Mouse (Mus musculus) midbrain, embryonic 16.5 days (tissue): ENCODE data around the gene Alpk3. TPM values are rescaled to one million over a fixed set of nuclear protein-coding genes. Genes with fewer than 3 reads are reported as not detected.
"Not testable (repeated sequence)": the region's sequence is repeated elsewhere in the genome, so short reads cannot be mapped to it uniquely, and the experiment has no call there.

ENCODE experiments used
- ATAC-seq: fragments of 200-750 bp; cut with Nextera tagmentation; 2 replicates; pipeline ENCODE4 v1.8.0; 2017; ENCODE audit warnings: moderate TSS enrichment
- H3K27ac ChIP-seq: fragments of 300-500 bp; sonication (generic); 2 replicates; pipeline ENCODE4 v1.5.1; 2014; ENCODE audit warnings: mild to moderate bottlenecking, low read length, mixed read lengths
- H3K27me3 ChIP-seq: fragments of 300-500 bp; sonication (generic); 2 replicates; pipeline ENCODE4 v1.6.1; 2014; ENCODE audit warnings: low read depth, low read length, mixed read lengths; ENCODE audit not compliant: control insufficient read depth, insufficient read depth
- H3K36me3 ChIP-seq: fragments of 300-500 bp; sonication (generic); 2 replicates; pipeline ENCODE4 v1.6.1; 2014; ENCODE audit warnings: mild to moderate bottlenecking, low read length, moderate library complexity, mixed read lengths; ENCODE audit not compliant: control insufficient read depth, insufficient read depth
- H3K4me1 ChIP-seq: fragments of 300-500 bp; sonication (generic); 2 replicates; pipeline ENCODE4 v1.6.1; 2014; ENCODE audit warnings: mild to moderate bottlenecking, low read length, mixed read lengths; ENCODE audit not compliant: control insufficient read depth, insufficient read depth
- H3K4me2 ChIP-seq: fragments of 300-500 bp; sonication (generic); 2 replicates; pipeline ENCODE4 v1.6.1; 2014; ENCODE audit warnings: mild to moderate bottlenecking, low read length, mixed read lengths
- H3K4me3 ChIP-seq: fragments of 300-500 bp; sonication (generic); 2 replicates; pipeline ENCODE4 v1.5.1; 2014; ENCODE audit warnings: low read depth, mild to moderate bottlenecking, low read length, moderate library complexity, mixed read lengths
- H3K9ac ChIP-seq: fragments of 300-500 bp; sonication (generic); 2 replicates; pipeline ENCODE4 v1.6.1; 2014; ENCODE audit warnings: low read depth, low read length, mixed read lengths
- H3K9me3 ChIP-seq: fragments of 300-500 bp; sonication (generic); replicated peaks from 2 replicates; pipeline ENCODE4 v1.6.1; 2014; ENCODE audit warnings: mild to moderate bottlenecking, low read length, mixed read lengths; ENCODE audit not compliant: control insufficient read depth, poor library complexity, severe bottlenecking
- WGBS: fragments of 180-500 bp; shearing (Covaris S2); extraction: QIAGEN DNeasy Blood & Tissue Kit; methylation state at CpG from one replicate; pipeline ENCODE4 v1.1.7; 2014; 5-methylcytosine and 5-hydroxymethylcytosine counted together
- polyA plus RNA-seq: library from polyadenylated mRNA; unstranded; fragments of >200 nt; fragmentation: Nextera tagmentation; extraction: Ambion mirVana; gene quantifications from 2 replicates; pipeline ENCODE4 v1.2.1, GENCODE M21; 2015

The Alpk3 gene
- polyA plus RNA-seq, 1 experiment from 2014 or later, result 0.14 TPM

- H3K27ac ChIP-seq, result no peak overlapping the region
- 65% methylated on average over 6 of the region's 6 CpGs for WGBS
- no peak for ATAC-seq
- no peak overlapping the region for H3K9ac ChIP-seq
- no peaks in the 10 kb centered on the region for H3K9me3 ChIP-seq
- H3K4me2 ChIP-seq, result no peak overlapping the region
- no peaks in the 10 kb centered on the region for H3K27me3 ChIP-seq
- H3K36me3 ChIP-seq, result no peaks in the 10 kb centered on the region
- H3K4me1 ChIP-seq, result peaks cover 2% of the 10 kb centered on the region; the same call in 1 of the 2 replicates
- no peak overlapping the region for H3K4me3 ChIP-seq
These were observed 76.0 kb downstream of the Alpk3 start for GRCm38 (mm10) chr7:81133416-81133815.

- WGBS, result 79% methylated on average over 2 of the region's 2 CpGs
- no peak overlapping the region for H3K4me3 ChIP-seq
- peaks cover 2% of the 10 kb centered on the region; the same call in 1 of the 2 replicates for H3K4me1 ChIP-seq
- no peak overlapping the region for H3K27ac ChIP-seq
- no peak overlapping the region for H3K9ac ChIP-seq
- ATAC-seq, result 0 out of 2 replicates have a peak, but pooled peaks have one; percentile 48
- H3K36me3 ChIP-seq, result no peaks in the 10 kb centered on the region
- no peaks in the 10 kb centered on the region for H3K9me3 ChIP-seq
- no peaks in the 10 kb centered on the region for H3K27me3 ChIP-seq
- no peak overlapping the region for H3K4me2 ChIP-seq
These were observed 76.5 kb downstream of the Alpk3 start for GRCm38 (mm10) chr7:81133941-81134340.

GRCm38 (mm10) chr7:81134614-81135067, 77.2 kb downstream of the Alpk3 start:
- Histone ChIP-seq H3K4me1 (peaks cover 2% of the 10 kb centered on the region; the same call in 1 of the 2 replicates), H3K4me2 (peak overlapping the region; percentile 35), H3K27ac (peak overlapping the region; percentile 55), H3K9ac (0 out of 2 replicates have a peak overlapping the region, but pooled peaks have one; percentile 20), H3K9me3 (no peaks in the 10 kb centered on the region), H3K4me3 (no peak overlapping the region), H3K27me3 (no peaks in the 10 kb centered on the region), H3K36me3 (no peaks in the 10 kb centered on the region)
- WGBS, result 35% methylated on average over 9 of the region's 9 CpGs
- peak; percentile 80 for ATAC-seq

GRCm38 (mm10) chr7:81137292-81137691, 79.9 kb downstream of the Alpk3 start:
- no peak overlapping the region for H3K4me3 ChIP-seq
- no peak overlapping the region for H3K4me2 ChIP-seq
- H3K4me1 ChIP-seq, result peaks cover 2% of the 10 kb centered on the region; the same call in 1 of the 2 replicates
- no peaks in the 10 kb centered on the region for H3K9me3 ChIP-seq
- no peak overlapping the region for H3K9ac ChIP-seq
- 90% methylated on average over 5 of the region's 5 CpGs for WGBS
- ATAC-seq, result no peak
- no peaks in the 10 kb centered on the region for H3K27me3 ChIP-seq
- H3K36me3 ChIP-seq, result no peaks in the 10 kb centered on the region
- H3K27ac ChIP-seq, result no peak overlapping the region

- H3K27ac ChIP-seq, result no peak overlapping the region
- no peak overlapping the region for H3K9ac ChIP-seq
- no peaks in the 10 kb centered on the region for H3K9me3 ChIP-seq
- ATAC-seq, result no peak
- H3K4me1 ChIP-seq, result peaks cover 2% of the 10 kb centered on the region; the same call in 1 of the 2 replicates
- no peak overlapping the region for H3K4me3 ChIP-seq
- WGBS, result 90% methylated on average over 7 of the region's 7 CpGs
- no peak overlapping the region for H3K4me2 ChIP-seq
- no peaks in the 10 kb centered on the region for H3K36me3 ChIP-seq
- no peaks in the 10 kb centered on the region for H3K27me3 ChIP-seq
These were observed 81.7 kb downstream of the Alpk3 start for GRCm38 (mm10) chr7:81139100-81139499.

GRCm38 (mm10) chr7:81139671-81140404, 82.4 kb downstream of the Alpk3 start:
- WGBS, result 85% methylated on average over 5 of the region's 5 CpGs
- ATAC-seq, result no peak
- no peak overlapping the region for H3K9ac ChIP-seq

GRCm38 (mm10) chr7:81141541-81141940, 84.1 kb downstream of the Alpk3 start:
- H3K4me3 ChIP-seq, result no peak overlapping the region
- H3K27me3 ChIP-seq, result no peaks in the 10 kb centered on the region
- WGBS, result 73% methylated on average over 1 of the region's 1 CpGs
- ATAC-seq, result no peak
- H3K4me1 ChIP-seq, result no peaks in the 10 kb centered on the region
- no peaks in the 10 kb centered on the region for H3K9me3 ChIP-seq
- H3K36me3 ChIP-seq, result no peaks in the 10 kb centered on the region
- no peak overlapping the region for H3K4me2 ChIP-seq
- no peak overlapping the region for H3K27ac ChIP-seq
- no peak overlapping the region for H3K9ac ChIP-seq

More at GRCm38 (mm10) chr7:81139671-81140404, 82.4 kb downstream of the Alpk3 start:
- Histone ChIP-seq H3K27ac (no peak overlapping the region), H3K9me3 (no peaks in the 10 kb centered on the region), H3K4me1 (peaks cover 2% of the 10 kb centered on the region; the same call in 1 of the 2 replicates), H3K36me3 (no peaks in the 10 kb centered on the region), H3K4me3 (no peak overlapping the region), H3K27me3 (no peaks in the 10 kb centered on the region), H3K4me2 (no peak overlapping the region)

GRCm38 (mm10) chr7:81143056-81143455, 85.7 kb downstream of the Alpk3 start:
- not testable (repeated sequence) for H3K9me3 ChIP-seq, H3K36me3 ChIP-seq, H3K27me3 ChIP-seq, H3K4me3 ChIP-seq, H3K27ac ChIP-seq, H3K4me1 ChIP-seq, ATAC-seq, H3K9ac ChIP-seq, H3K4me2 ChIP-seq
- WGBS, result 67% methylated on average over 4 of the region's 4 CpGs

- no peak overlapping the region for H3K4me2 ChIP-seq
- H3K9ac ChIP-seq, result no peak overlapping the region
- H3K4me1 ChIP-seq, result no peaks in the 10 kb centered on the region
- no peak overlapping the region for H3K27ac ChIP-seq
- no peak for ATAC-seq
- no peaks in the 10 kb centered on the region for H3K36me3 ChIP-seq
- no peaks in the 10 kb centered on the region; the same call in 1 of the 2 replicates for H3K9me3 ChIP-seq
- H3K4me3 ChIP-seq, result no peak overlapping the region
- H3K27me3 ChIP-seq, result no peaks in the 10 kb centered on the region
- WGBS, result 90% methylated on average over 11 of the region's 11 CpGs
These were observed 92.4 kb downstream of the Alpk3 start for GRCm38 (mm10) chr7:81149759-81150158.
